Mouse (Mus musculus): ENCODE results near the gene Slc6a17.

GRCm38 (mm10) chr3:107546956-107547355 is 29.1 kb upstream of the Slc6a17 start:
- TF ChIP-seq CTCF (conservative IDR thresholded peaks at IDR 0.05; ENCODE audit: insufficient read depth, insufficient read length, low read depth, low read length) (no peak), POLR2A (IDR thresholded peaks at IDR 0.05; ENCODE audit: low read depth, low read length) (no peak)
